Mouse (Mus musculus) kidney, postnatal 25 days (tissue): ENCODE results near the gene Mpc1.
A peak's percentile ranks its signal among the peaks of the same experiment; 100 is the strongest.

Source experiments
- DNase-seq, 2 experiments: peaks; one replicate each; pipeline ENCODE4 v3.0.0; 2021; ENCODE audit warnings: mixed read lengths in 2 of 2

Mpc1 gene

GRCm38 (mm10) chr17:8282821-8283525 is at the start of gene Mpc1:
TSS of gene Mpc1 (plus strand) at chr17:8282904.
- DNase-seq, result peak; percentile 87 to 98

- no peak for DNase-seq
These were observed 49.0 kb upstream of the Mpc1 start for GRCm38 (mm10) chr17:8233618-8234214.

GRCm38 (mm10) chr17:8234537-8234936 is 48.2 kb upstream of the Mpc1 start:
- DNase-seq, result no peak

GRCm38 (mm10) chr17:8235743-8236142 is 47.0 kb upstream of the Mpc1 start, which contains the start of gene Ccr6:
TSS of gene Ccr6 (plus strand) at chr17:8236043.
- no peak for DNase-seq

- peak in 1 of 2 experiments; percentile 6 for DNase-seq
These were observed 44.5 kb upstream of the Mpc1 start for GRCm38 (mm10) chr17:8238012-8238710.

GRCm38 (mm10) chr17:8239561-8239960 is 43.1 kb upstream of the Mpc1 start:
- no peak for DNase-seq

- no peak for DNase-seq
These were observed 42.2 kb upstream of the Mpc1 start for GRCm38 (mm10) chr17:8240517-8240916.

GRCm38 (mm10) chr17:8241645-8242044 is 41.1 kb upstream of the Mpc1 start:
- DNase-seq, result no peak

- no peak for DNase-seq
These were observed 40.5 kb upstream of the Mpc1 start for GRCm38 (mm10) chr17:8242186-8242585.

- DNase-seq, result no peak
These were observed 38.6 kb upstream of the Mpc1 start for GRCm38 (mm10) chr17:8244124-8244523.

GRCm38 (mm10) chr17:8246102-8246754 is 36.5 kb upstream of the Mpc1 start:
- peak in 1 of 2 experiments; percentile 17 for DNase-seq

GRCm38 (mm10) chr17:8251704-8252103 is 31.0 kb upstream of the Mpc1 start:
- DNase-seq, result no peak

- no peak for DNase-seq
These were observed 28.4 kb upstream of the Mpc1 start for GRCm38 (mm10) chr17:8254268-8254667.

- no peak for DNase-seq
These were observed 27.8 kb upstream of the Mpc1 start for GRCm38 (mm10) chr17:8254914-8255313.

- no peak for DNase-seq
These were observed 27.1 kb upstream of the Mpc1 start for GRCm38 (mm10) chr17:8255583-8255982.

GRCm38 (mm10) chr17:8256982-8257381 is 25.7 kb upstream of the Mpc1 start:
- peak in 1 of 2 experiments; percentile 24 for DNase-seq

GRCm38 (mm10) chr17:8264638-8265037 is 18.1 kb upstream of the Mpc1 start:
- DNase-seq, result peak; percentile 47 to 63

GRCm38 (mm10) chr17:8272054-8272749 is 10.5 kb upstream of the Mpc1 start:
- DNase-seq, result no peak

- DNase-seq, result no peak
These were observed 9.8 kb upstream of the Mpc1 start for GRCm38 (mm10) chr17:8272951-8273350.

- DNase-seq, result peak; percentile 67 to 85
These were observed 6.6 kb upstream of the Mpc1 start for GRCm38 (mm10) chr17:8276071-8276470.

GRCm38 (mm10) chr17:8276680-8277079 is 6.0 kb upstream of the Mpc1 start:
- DNase-seq, result no peak

- no peak for DNase-seq
These were observed 5.4 kb upstream of the Mpc1 start for GRCm38 (mm10) chr17:8277266-8277665.

- peak in 1 of 2 experiments; percentile 38 for DNase-seq
These were observed 4.3 kb upstream of the Mpc1 start for GRCm38 (mm10) chr17:8278356-8278755.
